Mouse (Mus musculus) stomach, embryonic 15.5 days (tissue): Measurements from ENCODE around the gene Cst12. TPM values are rescaled to one million over a fixed set of nuclear protein-coding genes. Genes with fewer than 3 reads are reported as not detected.

Source experiments
- ATAC-seq: fragments of 200-750 bp; cut with Nextera tagmentation; 2 replicates; pipeline ENCODE4 v1.8.0; 2017; ENCODE audit warnings: low read depth, moderate number of reproducible peaks, moderate TSS enrichment; ENCODE audit not compliant: insufficient read depth, low FRiP score
- H3K27ac ChIP-seq: fragments of 300-500 bp; sonication (generic); 2 replicates; pipeline ENCODE4 v1.5.1; 2015; ENCODE audit warnings: mild to moderate bottlenecking, inconsistent platforms
- H3K27me3 ChIP-seq: fragments of 300-500 bp; sonication (generic); replicated peaks from 2 replicates; pipeline ENCODE4 v1.6.1; 2015; ENCODE audit warnings: inconsistent platforms
- H3K36me3 ChIP-seq: fragments of 300-500 bp; sonication (generic); 2 replicates; pipeline ENCODE4 v1.6.1; 2015; ENCODE audit warnings: inconsistent platforms
- H3K4me1 ChIP-seq: fragments of 300-500 bp; sonication (generic); 2 replicates; pipeline ENCODE4 v1.6.1; 2015; ENCODE audit warnings: inconsistent platforms
- H3K4me2 ChIP-seq: fragments of 300-500 bp; sonication (generic); 2 replicates; pipeline ENCODE4 v1.6.1; 2015; ENCODE audit warnings: mild to moderate bottlenecking, inconsistent platforms
- H3K4me3 ChIP-seq: fragments of 300-500 bp; sonication (generic); replicated peaks from 2 replicates; pipeline ENCODE4 v1.5.1; 2015; ENCODE audit warnings: inconsistent platforms
- H3K9ac ChIP-seq: fragments of 300-500 bp; sonication (generic); 2 replicates; pipeline ENCODE4 v1.6.1; 2015; ENCODE audit warnings: inconsistent platforms
- H3K9me3 ChIP-seq: fragments of 300-500 bp; sonication (generic); 2 replicates; pipeline ENCODE4 v1.6.1; 2016; ENCODE audit warnings: inconsistent platforms
- WGBS: fragments of 180-500 bp; shearing (Covaris S2); methylation state at CpG from one replicate; pipeline ENCODE4 v1.1.7; 2015; 5-methylcytosine and 5-hydroxymethylcytosine counted together
- polyA plus RNA-seq: library from polyadenylated mRNA; unstranded; fragments of >200 nt; fragmentation: Nextera tagmentation; extraction: Ambion mirVana; gene quantifications from 2 replicates; pipeline ENCODE4 v1.2.1, GENCODE M21; 2015

Cst12 gene
- polyA plus RNA-seq, 1 experiment from 2014 or later: not detected

- 50% methylated on average over 6 of the region's 6 CpGs for WGBS
- no peak overlapping the region for H3K4me3 ChIP-seq
- ATAC-seq: no peak
These were observed 17.5 kb downstream of the Cst12 start for GRCm38 (mm10) chr2:148806696-148807095.

GRCm38 (mm10) chr2:148819909-148820308, 30.7 kb downstream of the Cst12 start, which contains the start of gene Cst13:
TSS of gene Cst13 (plus strand) at chr2:148820081.
- Histone ChIP-seq H3K4me3 (no peak within 1 kb of the TSS), H3K9ac (no peak within 1 kb of the TSS), H3K4me2 (no peak within 1 kb of the TSS), H3K4me1 (no peaks in the 10 kb centered on the region), H3K36me3 (no peaks in the 10 kb centered on the region), H3K9me3 (no peaks in the 10 kb centered on the region), H3K27me3 (no peaks in the 10 kb centered on the region), H3K27ac (no peak within 1 kb of the TSS)
- ATAC-seq: no peak

More at GRCm38 (mm10) chr2:148806696-148807095, 17.5 kb downstream of the Cst12 start:
- Histone ChIP-seq H3K27ac (no peak overlapping the region), H3K27me3 (no peaks in the 10 kb centered on the region), H3K36me3 (no peaks in the 10 kb centered on the region), H3K4me1 (no peaks in the 10 kb centered on the region), H3K9me3 (no peaks in the 10 kb centered on the region), H3K9ac (no peak overlapping the region), H3K4me2 (no peak overlapping the region)

GRCm38 (mm10) chr2:148825986-148826385, 36.8 kb downstream of the Cst12 start:
- no peaks in the 10 kb centered on the region for H3K9me3 ChIP-seq
- no peaks in the 10 kb centered on the region for H3K36me3 ChIP-seq
- H3K4me3 ChIP-seq: no peak overlapping the region
- H3K4me2 ChIP-seq: no peak overlapping the region
- no peak overlapping the region for H3K9ac ChIP-seq
- no peak for ATAC-seq
- 19% methylated on average over 1 of the region's 1 CpGs for WGBS
- no peaks in the 10 kb centered on the region for H3K4me1 ChIP-seq
- H3K27ac ChIP-seq: no peak overlapping the region
- H3K27me3 ChIP-seq: no peaks in the 10 kb centered on the region

GRCm38 (mm10) chr2:148834912-148835311, 45.8 kb downstream of the Cst12 start, which contains the start of gene Cst9:
TSS of gene Cst9 (plus strand) at chr2:148835147.
- Histone ChIP-seq H3K27me3 (no peaks in the 10 kb centered on the region), H3K4me1 (no peaks in the 10 kb centered on the region), H3K27ac (no peak within 1 kb of the TSS), H3K4me3 (no peak within 1 kb of the TSS), H3K9ac (no peak within 1 kb of the TSS), H3K9me3 (no peaks in the 10 kb centered on the region), H3K36me3 (no peaks in the 10 kb centered on the region), H3K4me2 (no peak within 1 kb of the TSS)
- 54% methylated on average over 4 of the region's 4 CpGs for WGBS
- no peak for ATAC-seq

GRCm38 (mm10) chr2:148838075-148838777, 49.1 kb downstream of the Cst12 start:
- Histone ChIP-seq H3K4me2 (no peak overlapping the region), H3K9me3 (no peaks in the 10 kb centered on the region), H3K4me1 (no peaks in the 10 kb centered on the region), H3K36me3 (no peaks in the 10 kb centered on the region), H3K27me3 (no peaks in the 10 kb centered on the region), H3K9ac (no peak overlapping the region), H3K4me3 (no peak overlapping the region), H3K27ac (no peak overlapping the region)
- ATAC-seq: no peak
- WGBS: 80% methylated on average over 5 of the region's 5 CpGs

GRCm38 (mm10) chr2:148839224-148839623, 50.1 kb downstream of the Cst12 start:
- no peak overlapping the region for H3K4me3 ChIP-seq
- H3K9me3 ChIP-seq: no peaks in the 10 kb centered on the region
- ATAC-seq: no peak
- H3K36me3 ChIP-seq: no peaks in the 10 kb centered on the region
- H3K4me2 ChIP-seq: no peak overlapping the region
- no peak overlapping the region for H3K9ac ChIP-seq
- no peaks in the 10 kb centered on the region for H3K27me3 ChIP-seq
- H3K27ac ChIP-seq: no peak overlapping the region
- WGBS: 92% methylated on average over 2 of the region's 2 CpGs
- H3K4me1 ChIP-seq: no peaks in the 10 kb centered on the region

Other genes with a start within 250 kb of the Cst12 start
- gene Nxt1, start 116.8 kb upstream of the Cst12 start, polyA plus RNA-seq: 78.8 and 88.8 TPM in 2 replicates
- gene Gzf1, start 108.3 kb upstream of the Cst12 start, polyA plus RNA-seq: 17.1 and 17.5 TPM in 2 replicates
- 4.5 and 4.9 TPM in 2 replicates for gene Napb, start 56.9 kb upstream of the Cst12 start, polyA plus RNA-seq
- not detected in 2 replicates for gene Cstl1, start 39.0 kb upstream of the Cst12 start, polyA plus RNA-seq
- gene Cst11, start 17.9 kb upstream of the Cst12 start, polyA plus RNA-seq: not detected in 2 replicates
- gene 8030411F24Rik, start 7.4 kb upstream of the Cst12 start, polyA plus RNA-seq: not detected in 2 replicates
- gene Cst8, start 9.4 kb downstream of the Cst12 start, polyA plus RNA-seq: 0.85 and 1.5 TPM in 2 replicates
- gene Cst13, start 30.7 kb downstream of the Cst12 start, polyA plus RNA-seq: not detected in 2 replicates
- gene Cst9, start 45.8 kb downstream of the Cst12 start, polyA plus RNA-seq: not detected in 2 replicates
- not detected in 2 replicates for gene 9230104L09Rik, start 75.7 kb downstream of the Cst12 start, polyA plus RNA-seq
- gene Cst3, start 86.3 kb downstream of the Cst12 start, polyA plus RNA-seq: 456 and 486 TPM in 2 replicates
- gene Gm1330, start 213.9 kb downstream of the Cst12 start, polyA plus RNA-seq: not detected in 2 replicates
- gene Gm10750, start 227.9 kb downstream of the Cst12 start, polyA plus RNA-seq: not detected in 2 replicates